10 mouse cellular contexts compared by ENCODE assay signal in the genomic region with DNA sequence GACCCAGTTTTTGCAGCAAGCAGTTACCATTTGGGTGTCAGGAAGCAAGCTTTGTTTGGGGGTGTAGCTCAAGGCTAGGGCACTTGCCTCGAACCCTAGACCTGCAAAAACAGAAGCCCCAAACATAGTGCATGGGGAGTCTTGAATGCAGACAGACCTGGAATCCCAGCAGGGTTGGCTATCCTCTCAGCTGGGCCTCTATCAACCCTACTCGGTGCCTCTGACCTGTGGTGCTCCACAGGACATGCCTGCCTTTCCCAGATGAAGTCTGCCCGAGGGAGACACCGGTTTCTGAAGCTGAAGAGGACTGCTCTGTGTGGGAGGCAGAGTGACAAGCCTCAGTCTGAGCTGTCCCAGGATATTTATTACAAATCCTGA.
A peak's percentile ranks its signal among the peaks of the same experiment; 100 is the strongest.
DNase-seq lines count a peak whose midpoint lies in the region; ATAC-seq lines count a peak whose summit lies in the region.
"Had no signal": no experiment of that assay in that cellular context is flagged by ENCODE, and none has a peak within 500 bp of the region (broad histone marks: within the 10 kb centered on the region; RNA-seq: fewer than 3 reads in every experiment).

No protein-coding gene starts in this region.

- H3K4me2 ChIP-seq in kidney, embryonic 15.5 days: 0 out of 2 replicates have a peak overlapping the region, but pooled peaks have one; percentile 56
- no peak overlapping the region for H3K4me2 ChIP-seq in embryonic facial prominence, embryonic 11.5 days (ENCODE audit: low read depth, low read length)
- H3K4me2 ChIP-seq in hindbrain, embryonic 14.5 days (replicated peaks): no peak overlapping the region
- H3K4me2 ChIP-seq in midbrain, embryonic 16.5 days (ENCODE audit: low read length): no peak overlapping the region

- peaks cover 83% of the 10 kb centered on the region for H3K4me1 ChIP-seq in kidney, embryonic 15.5 days
- H3K4me1 ChIP-seq in embryonic facial prominence, embryonic 11.5 days (ENCODE audit: control insufficient read depth, insufficient read depth, low read length): peaks cover 11% of the 10 kb centered on the region
- peaks cover 26% of the 10 kb centered on the region; the same call in 1 of the 2 replicates for H3K4me1 ChIP-seq in hindbrain, embryonic 14.5 days (replicated peaks; ENCODE audit: control insufficient read depth, insufficient read depth, low read length)
- peaks cover 13% of the 10 kb centered on the region for H3K4me1 ChIP-seq in midbrain, embryonic 16.5 days (ENCODE audit: control insufficient read depth, insufficient read depth, low read length)

- H3K27ac ChIP-seq in kidney, embryonic 15.5 days: peak overlapping the region; percentile 98
- H3K27ac ChIP-seq in embryonic facial prominence, embryonic 11.5 days (replicated peaks; ENCODE audit: low read depth, low read length): peak overlapping the region; percentile 85
- H3K27ac ChIP-seq in hindbrain, embryonic 14.5 days: peak overlapping the region; percentile 55; the same call in 1 of the 2 replicates
- H3K27ac ChIP-seq in midbrain, embryonic 16.5 days (ENCODE audit: low read length): peak overlapping the region; percentile 57; the same call in 1 of the 2 replicates

- DNase-seq in kidney, adult 11 months: no peak
- DNase-seq in embryonic facial prominence, embryonic 11.5 days (ENCODE audit: low spot score): no peak
- DNase-seq in hindbrain, embryonic 14.5 days (ENCODE audit: low spot score): no peak
- DNase-seq in layer of hippocampus, adult 9-11 months: no peak
- no peak for DNase-seq in cerebellum, postnatal 25 days
- DNase-seq: gastrocnemius, postnatal 10 days had no signal

- no peaks in the 10 kb centered on the region for H3K27me3 ChIP-seq in kidney, embryonic 15.5 days
- H3K27me3 ChIP-seq in embryonic facial prominence, embryonic 11.5 days (ENCODE audit: control insufficient read depth, insufficient read depth, low read length): no peaks in the 10 kb centered on the region
- H3K27me3 ChIP-seq in hindbrain, embryonic 14.5 days (ENCODE audit: control insufficient read depth, insufficient read depth, low read length): no peaks in the 10 kb centered on the region
- no peaks in the 10 kb centered on the region for H3K27me3 ChIP-seq in midbrain, embryonic 16.5 days (ENCODE audit: control insufficient read depth, insufficient read depth, low read depth, low read length)
- H3K27me3 ChIP-seq: Patski had no signal

- H3K9me3 ChIP-seq in kidney, embryonic 15.5 days (replicated peaks): no peaks in the 10 kb centered on the region
- H3K9me3 ChIP-seq in embryonic facial prominence, embryonic 11.5 days (replicated peaks; ENCODE audit: control insufficient read depth, low read length): no peaks in the 10 kb centered on the region
- no peaks in the 10 kb centered on the region for H3K9me3 ChIP-seq in hindbrain, embryonic 14.5 days (ENCODE audit: control insufficient read depth, low read length)
- no peaks in the 10 kb centered on the region for H3K9me3 ChIP-seq in midbrain, embryonic 16.5 days (replicated peaks; ENCODE audit: control insufficient read depth, low read length, poor library complexity, severe bottlenecking)

- no peaks in the 10 kb centered on the region for H3K36me3 ChIP-seq in kidney, embryonic 15.5 days
- no peaks in the 10 kb centered on the region for H3K36me3 ChIP-seq in embryonic facial prominence, embryonic 11.5 days (replicated peaks; ENCODE audit: control insufficient read depth, insufficient read depth, low read depth, low read length)
- no peaks in the 10 kb centered on the region for H3K36me3 ChIP-seq in hindbrain, embryonic 14.5 days (replicated peaks; ENCODE audit: control insufficient read depth, insufficient read depth)
- no peaks in the 10 kb centered on the region for H3K36me3 ChIP-seq in midbrain, embryonic 16.5 days (ENCODE audit: control insufficient read depth, insufficient read depth, low read length)

- no peak overlapping the region for H3K9ac ChIP-seq in kidney, embryonic 15.5 days
- 0 out of 2 replicates have a peak overlapping the region, but pooled peaks have one; percentile 22 for H3K9ac ChIP-seq in embryonic facial prominence, embryonic 11.5 days (replicated peaks; ENCODE audit: low read length)
- H3K9ac ChIP-seq in hindbrain, embryonic 14.5 days: no peak overlapping the region
- H3K9ac ChIP-seq in midbrain, embryonic 16.5 days (ENCODE audit: low read depth, low read length): no peak overlapping the region

- H3K4me3 ChIP-seq in kidney, embryonic 15.5 days (replicated peaks): no peak overlapping the region
- H3K4me3 ChIP-seq in embryonic facial prominence, embryonic 11.5 days (ENCODE audit: low read depth, low read length): no peak overlapping the region
- H3K4me3 ChIP-seq in hindbrain, embryonic 14.5 days (replicated peaks; ENCODE audit: low read length): no peak overlapping the region
- no peak overlapping the region for H3K4me3 ChIP-seq in midbrain, embryonic 16.5 days (ENCODE audit: low read depth, low read length)

- WGBS in kidney, embryonic 15.5 days: 11% methylated on average over 4 of the region's 4 CpGs
- 24% methylated on average over 4 of the region's 4 CpGs for WGBS in embryonic facial prominence, embryonic 11.5 days
- 28% methylated on average over 4 of the region's 4 CpGs for WGBS in hindbrain, embryonic 14.5 days
- WGBS in midbrain, embryonic 16.5 days: 12% methylated on average over 4 of the region's 4 CpGs

- no peak for ATAC-seq in kidney, embryonic 15.5 days (replicated peaks; ENCODE audit: low FRiP score)
- ATAC-seq in embryonic facial prominence, embryonic 11.5 days (replicated peaks; ENCODE audit: insufficient number of reproducible peaks, low FRiP score, low TSS enrichment, low read depth): peak; percentile 15; the same call in 1 of the 2 replicates
- ATAC-seq in hindbrain, embryonic 14.5 days (ENCODE audit: low FRiP score): no peak
- ATAC-seq in midbrain, embryonic 16.5 days: no peak
- no peak for ATAC-seq in inflammation-experienced regulatory T-cells, adult 6 months
- ATAC-seq: Patski had no signal
